Comparison of ENCODE assay signal across 28 mouse cellular contexts in genomic region chr4:54162308-54162707, GRCm38 (mm10).
A peak's percentile ranks its signal among the peaks of the same experiment; 100 is the strongest.
DNase-seq lines count a peak whose midpoint lies in the region; ATAC-seq lines count a peak whose summit lies in the region.
"Had no signal": no experiment of that assay in that cellular context is flagged by ENCODE, and none has a peak within 500 bp of the region (broad histone marks: within the 10 kb centered on the region; RNA-seq: fewer than 3 reads in every experiment).

No protein-coding gene starts in this region.

- no peaks in the 10 kb centered on the region for H3K27me3 ChIP-seq in hindbrain, embryonic 14.5 days (ENCODE audit: control insufficient read depth, insufficient read depth, low read length)
- no peaks in the 10 kb centered on the region for H3K27me3 ChIP-seq in hindbrain, embryonic 10.5 days (ENCODE audit: insufficient read depth, poor library complexity, severe bottlenecking)
- no peaks in the 10 kb centered on the region for H3K27me3 ChIP-seq in midbrain, embryonic 14.5 days (ENCODE audit: control insufficient read depth, insufficient read depth, low read length)
- H3K27me3 ChIP-seq in midbrain, embryonic 16.5 days (ENCODE audit: control insufficient read depth, insufficient read depth, low read depth, low read length) = no peaks in the 10 kb centered on the region
- no peaks in the 10 kb centered on the region for H3K27me3 ChIP-seq in limb, embryonic 10.5 days (ENCODE audit: low read depth, poor library complexity, severe bottlenecking)
- H3K27me3 ChIP-seq: CH12.LX; heart, embryonic 15.5 days; liver, embryonic 15.5 days; lung, embryonic 15.5 days; neural tube, embryonic 13.5 days; Patski had no signal

- no peak overlapping the region for H3K4me2 ChIP-seq in hindbrain, embryonic 14.5 days (replicated peaks)
- H3K4me2 ChIP-seq in midbrain, embryonic 14.5 days (ENCODE audit: low read length) = no peak overlapping the region
- no peak overlapping the region for H3K4me2 ChIP-seq in midbrain, embryonic 16.5 days (ENCODE audit: low read length)
- H3K4me2 ChIP-seq: heart, embryonic 15.5 days; liver, embryonic 15.5 days; lung, embryonic 15.5 days; neural tube, embryonic 13.5 days had no signal

- no peaks in the 10 kb centered on the region for H3K9me3 ChIP-seq in hindbrain, embryonic 14.5 days (ENCODE audit: control insufficient read depth, low read length)
- H3K9me3 ChIP-seq in hindbrain, embryonic 10.5 days = no peaks in the 10 kb centered on the region
- H3K9me3 ChIP-seq in midbrain, embryonic 14.5 days (ENCODE audit: control insufficient read depth, low read length) = no peaks in the 10 kb centered on the region
- H3K9me3 ChIP-seq in midbrain, embryonic 16.5 days (replicated peaks; ENCODE audit: control insufficient read depth, low read length, poor library complexity, severe bottlenecking) = no peaks in the 10 kb centered on the region
- no peaks in the 10 kb centered on the region for H3K9me3 ChIP-seq in limb, embryonic 10.5 days (replicated peaks)
- H3K9me3 ChIP-seq: heart, embryonic 15.5 days; liver, embryonic 15.5 days; lung, embryonic 15.5 days; neural tube, embryonic 13.5 days had no signal

- WGBS in hindbrain, embryonic 14.5 days = 55% methylated on average over 8 of the region's 8 CpGs
- WGBS in hindbrain, embryonic 10.5 days = 77% methylated on average over 8 of the region's 8 CpGs
- 51% methylated on average over 8 of the region's 8 CpGs for WGBS in midbrain, embryonic 14.5 days
- 50% methylated on average over 8 of the region's 8 CpGs for WGBS in midbrain, embryonic 16.5 days
- 84% methylated on average over 8 of the region's 8 CpGs for WGBS in limb, embryonic 10.5 days

- no peak overlapping the region for H3K9ac ChIP-seq in hindbrain, embryonic 14.5 days
- H3K9ac ChIP-seq in midbrain, embryonic 14.5 days (replicated peaks; ENCODE audit: low read length) = no peak overlapping the region
- H3K9ac ChIP-seq in midbrain, embryonic 16.5 days (ENCODE audit: low read depth, low read length) = no peak overlapping the region
- H3K9ac ChIP-seq: heart, embryonic 15.5 days; liver, embryonic 15.5 days; lung, embryonic 15.5 days; neural tube, embryonic 13.5 days had no signal

- H3K4me1 ChIP-seq in hindbrain, embryonic 14.5 days (replicated peaks; ENCODE audit: control insufficient read depth, insufficient read depth, low read length) = no peaks in the 10 kb centered on the region
- no peaks in the 10 kb centered on the region for H3K4me1 ChIP-seq in hindbrain, embryonic 10.5 days (replicated peaks)
- no peaks in the 10 kb centered on the region for H3K4me1 ChIP-seq in midbrain, embryonic 14.5 days (ENCODE audit: control insufficient read depth, insufficient read depth, low read length)
- peaks cover 3% of the 10 kb centered on the region; the same call in 1 of the 2 replicates for H3K4me1 ChIP-seq in midbrain, embryonic 16.5 days (ENCODE audit: control insufficient read depth, insufficient read depth, low read length)
- H3K4me1 ChIP-seq in limb, embryonic 10.5 days = peaks cover 10% of the 10 kb centered on the region; the same call in 1 of the 2 replicates
- H3K4me1 ChIP-seq: heart, embryonic 15.5 days; liver, embryonic 15.5 days; lung, embryonic 15.5 days had no signal

- DNase-seq in hindbrain, embryonic 14.5 days (ENCODE audit: low spot score) = peak; percentile 38
- no peak for DNase-seq in hindbrain, embryonic 10.5 days (ENCODE audit: low spot score)
- peak; percentile 27 for DNase-seq in midbrain, embryonic 14.5 days
- DNase-seq in limb, embryonic 10.5 days (ENCODE audit: low spot score) = no peak
- peak; percentile 56 for DNase-seq in retina, postnatal 1 day
- no peak for DNase-seq in layer of hippocampus, postnatal 36 days
- DNase-seq: adrenal gland, postnatal 36 days; B cell, adult 2 months; cerebellum, adult 11 months; cerebellum, adult 9-11 months; gastrocnemius, postnatal 25 days; heart, adult 2 months; heart, postnatal 36 days; kidney, postnatal 14 days; liver; lung, postnatal 4 days; thymus, adult 18-20 months; thymus, postnatal 36 days had no signal

- H3K36me3 ChIP-seq in hindbrain, embryonic 14.5 days (replicated peaks; ENCODE audit: control insufficient read depth, insufficient read depth) = no peaks in the 10 kb centered on the region
- no peaks in the 10 kb centered on the region for H3K36me3 ChIP-seq in hindbrain, embryonic 10.5 days
- H3K36me3 ChIP-seq in midbrain, embryonic 14.5 days (ENCODE audit: control insufficient read depth, insufficient read depth, low read length) = no peaks in the 10 kb centered on the region
- H3K36me3 ChIP-seq in midbrain, embryonic 16.5 days (ENCODE audit: control insufficient read depth, insufficient read depth, low read length) = no peaks in the 10 kb centered on the region
- no peaks in the 10 kb centered on the region for H3K36me3 ChIP-seq in limb, embryonic 10.5 days
- H3K36me3 ChIP-seq: G1E; heart, embryonic 15.5 days; liver, embryonic 15.5 days; lung, embryonic 15.5 days; neural tube, embryonic 13.5 days had no signal

- H3K4me3 ChIP-seq in hindbrain, embryonic 14.5 days (replicated peaks; ENCODE audit: low read length) = no peak overlapping the region
- H3K4me3 ChIP-seq in hindbrain, embryonic 10.5 days = no peak overlapping the region
- no peak overlapping the region for H3K4me3 ChIP-seq in midbrain, embryonic 14.5 days (replicated peaks; ENCODE audit: low read depth, low read length)
- no peak overlapping the region for H3K4me3 ChIP-seq in midbrain, embryonic 16.5 days (ENCODE audit: low read depth, low read length)
- no peak overlapping the region for H3K4me3 ChIP-seq in limb, embryonic 10.5 days
- H3K4me3 ChIP-seq: heart, adult 2 months; heart, embryonic 15.5 days; liver, embryonic 15.5 days; lung, embryonic 15.5 days; neural tube, embryonic 13.5 days had no signal

- no peak overlapping the region for H3K27ac ChIP-seq in hindbrain, embryonic 14.5 days
- H3K27ac ChIP-seq in hindbrain, embryonic 10.5 days = no peak overlapping the region
- no peak overlapping the region for H3K27ac ChIP-seq in midbrain, embryonic 14.5 days (replicated peaks; ENCODE audit: low read depth, low read length)
- H3K27ac ChIP-seq in midbrain, embryonic 16.5 days (ENCODE audit: low read length) = no peak overlapping the region
- H3K27ac ChIP-seq in limb, embryonic 10.5 days = peak overlapping the region; percentile 63
- H3K27ac ChIP-seq: heart, adult 2 months; heart, embryonic 15.5 days; hindbrain, postnatal 0 days; liver, embryonic 15.5 days; lung, embryonic 15.5 days; neural tube, embryonic 13.5 days had no signal

- ATAC-seq in hindbrain, embryonic 14.5 days (ENCODE audit: low FRiP score) = no peak
- ATAC-seq in midbrain, embryonic 14.5 days (ENCODE audit: low FRiP score, low TSS enrichment) = no peak
- no peak for ATAC-seq in midbrain, embryonic 16.5 days
- ATAC-seq: hindbrain, postnatal 0 days; intestine, embryonic 16.5 days; Patski had no signal

Comparison
In these comparisons a context has a peak if more than half of its experiments do, and no peak if none do; other contexts are left out.
1. DNase-seq: peak in hindbrain, embryonic 14.5 days (single experiment), midbrain, embryonic 14.5 days (single experiment) and retina, postnatal 1 day (single experiment); none in hindbrain, embryonic 10.5 days (single experiment), limb, embryonic 10.5 days (single experiment) and layer of hippocampus, postnatal 36 days (0 of 2).